Mouse (Mus musculus): ENCODE data around the gene Cox20. TPM values are rescaled to one million over a fixed set of nuclear protein-coding genes. Genes with fewer than 3 reads are reported as not detected.
"Not testable (repeated sequence)": the region's sequence is repeated elsewhere in the genome, so short reads cannot be mapped to it uniquely, and the experiment has no call there.

Cox20 gene
- polyA plus RNA-seq, 1 experiment from 2014 or later: 77.3 TPM

GRCm38 (mm10) chr1:178342612-178343011 lies 23.7 kb downstream of the Cox20 start:
- Histone ChIP-seq H3K9me3 (no peaks in the 10 kb centered on the region; the same call in 1 of the 2 replicates), H3K27ac (no peak overlapping the region), H3K27me3 (ENCODE audit: poor library complexity, severe bottlenecking) (no peaks in the 10 kb centered on the region), H3K4me1 (peaks cover 11% of the 10 kb centered on the region), H3K36me3 (replicated peaks) (no peaks in the 10 kb centered on the region), H3K4me3 (no peak overlapping the region)
- 73% methylated on average over 5 of the region's 5 CpGs for WGBS
- DNase-seq (ENCODE audit: extremely low spot score, low spot score): no peak

- not testable (repeated sequence) for H3K4me1 ChIP-seq; DNase-seq (ENCODE audit: extremely low spot score, low spot score); H3K27me3 ChIP-seq (ENCODE audit: poor library complexity, severe bottlenecking); H3K4me3 ChIP-seq; H3K36me3 ChIP-seq (replicated peaks); H3K27ac ChIP-seq; H3K9me3 ChIP-seq
- WGBS: 93% methylated on average over 10 of the region's 10 CpGs
Measured at GRCm38 (mm10) chr1:178344071-178344805, 25.3 kb downstream of the Cox20 start.

- Histone ChIP-seq H3K4me3 (no peak overlapping the region), H3K4me1 (no peaks in the 10 kb centered on the region), H3K27ac (no peak overlapping the region), H3K27me3 (ENCODE audit: poor library complexity, severe bottlenecking) (no peaks in the 10 kb centered on the region), H3K36me3 (replicated peaks) (no peaks in the 10 kb centered on the region), H3K9me3 (no peaks in the 10 kb centered on the region)
- DNase-seq (ENCODE audit: extremely low spot score, low spot score): no peak
- WGBS: 94% methylated on average over 2 of the region's 2 CpGs
Measured at GRCm38 (mm10) chr1:178350792-178351191, 31.9 kb downstream of the Cox20 start.

- no peak overlapping the region for H3K4me3 ChIP-seq
- no peaks in the 10 kb centered on the region for H3K36me3 ChIP-seq (replicated peaks)
- no peaks in the 10 kb centered on the region for H3K9me3 ChIP-seq
- no peaks in the 10 kb centered on the region for H3K27me3 ChIP-seq (ENCODE audit: poor library complexity, severe bottlenecking)
- H3K27ac ChIP-seq: no peak overlapping the region
- H3K4me1 ChIP-seq: no peaks in the 10 kb centered on the region
- no peak for DNase-seq (ENCODE audit: extremely low spot score, low spot score)
Measured at GRCm38 (mm10) chr1:178351643-178352042, 32.7 kb downstream of the Cox20 start.

- H3K9me3 ChIP-seq: no peaks in the 10 kb centered on the region
- H3K27me3 ChIP-seq (ENCODE audit: poor library complexity, severe bottlenecking): no peaks in the 10 kb centered on the region
- DNase-seq (ENCODE audit: extremely low spot score, low spot score): no peak
- WGBS: 71% methylated on average over 3 of the region's 3 CpGs
- no peaks in the 10 kb centered on the region for H3K36me3 ChIP-seq (replicated peaks)
- H3K27ac ChIP-seq: no peak overlapping the region
- H3K4me3 ChIP-seq: no peak overlapping the region
- no peaks in the 10 kb centered on the region for H3K4me1 ChIP-seq
Measured at GRCm38 (mm10) chr1:178354576-178354975, 35.6 kb downstream of the Cox20 start.

GRCm38 (mm10) chr1:178357776-178358710 lies 39.1 kb downstream of the Cox20 start:
- Histone ChIP-seq H3K9me3 (no peaks in the 10 kb centered on the region), H3K4me3 (no peak overlapping the region), H3K27me3 (ENCODE audit: poor library complexity, severe bottlenecking) (no peaks in the 10 kb centered on the region), H3K4me1 (no peaks in the 10 kb centered on the region), H3K36me3 (replicated peaks) (no peaks in the 10 kb centered on the region), H3K27ac (no peak overlapping the region)
- 76% methylated on average over 12 of the region's 12 CpGs for WGBS
- DNase-seq (ENCODE audit: extremely low spot score, low spot score): no peak

GRCm38 (mm10) chr1:178360264-178360663 lies 41.3 kb downstream of the Cox20 start:
- Histone ChIP-seq H3K27me3 (ENCODE audit: poor library complexity, severe bottlenecking) (no peaks in the 10 kb centered on the region), H3K27ac (no peak overlapping the region), H3K4me1 (no peaks in the 10 kb centered on the region), H3K4me3 (no peak overlapping the region), H3K36me3 (replicated peaks) (no peaks in the 10 kb centered on the region), H3K9me3 (no peaks in the 10 kb centered on the region)
- WGBS: 85% methylated on average over 11 of the region's 11 CpGs
- DNase-seq (ENCODE audit: extremely low spot score, low spot score): no peak

GRCm38 (mm10) chr1:178360702-178361101 lies 41.8 kb downstream of the Cox20 start:
- Histone ChIP-seq H3K9me3 (no peaks in the 10 kb centered on the region), H3K27me3 (ENCODE audit: poor library complexity, severe bottlenecking) (no peaks in the 10 kb centered on the region), H3K4me3 (no peak overlapping the region), H3K4me1 (no peaks in the 10 kb centered on the region), H3K27ac (no peak overlapping the region), H3K36me3 (replicated peaks) (no peaks in the 10 kb centered on the region)
- 69% methylated on average over 2 of the region's 2 CpGs for WGBS
- DNase-seq (ENCODE audit: extremely low spot score, low spot score): no peak

GRCm38 (mm10) chr1:178365171-178365570 lies 46.2 kb downstream of the Cox20 start:
- Histone ChIP-seq H3K36me3 (replicated peaks) (no peaks in the 10 kb centered on the region), H3K27ac (no peak overlapping the region), H3K9me3 (no peaks in the 10 kb centered on the region), H3K4me1 (peaks cover 24% of the 10 kb centered on the region), H3K4me3 (no peak overlapping the region), H3K27me3 (ENCODE audit: poor library complexity, severe bottlenecking) (no peaks in the 10 kb centered on the region)
- WGBS: 87% methylated on average over 6 of the region's 6 CpGs
- no peak for DNase-seq (ENCODE audit: extremely low spot score, low spot score)

- peak overlapping the region; percentile 62; the same call in 1 of the 2 replicates for H3K4me3 ChIP-seq
- DNase-seq (ENCODE audit: extremely low spot score, low spot score): no peak
- H3K4me1 ChIP-seq: peaks cover 24% of the 10 kb centered on the region
- no peaks in the 10 kb centered on the region for H3K9me3 ChIP-seq
- H3K27me3 ChIP-seq (ENCODE audit: poor library complexity, severe bottlenecking): no peaks in the 10 kb centered on the region
- peak overlapping the region; percentile 86; the same call in 1 of the 2 replicates for H3K27ac ChIP-seq
- WGBS: 83% methylated on average over 6 of the region's 6 CpGs
- H3K36me3 ChIP-seq (replicated peaks): no peaks in the 10 kb centered on the region
Measured at GRCm38 (mm10) chr1:178368121-178368520, 49.2 kb downstream of the Cox20 start.

GRCm38 (mm10) chr1:178368548-178369271 lies 49.8 kb downstream of the Cox20 start:
- Histone ChIP-seq H3K4me1 (peaks cover 24% of the 10 kb centered on the region), H3K27ac (peak overlapping the region; percentile 86), H3K27me3 (ENCODE audit: poor library complexity, severe bottlenecking) (no peaks in the 10 kb centered on the region), H3K9me3 (no peaks in the 10 kb centered on the region), H3K4me3 (peak overlapping the region; percentile 62), H3K36me3 (replicated peaks) (no peaks in the 10 kb centered on the region)
- DNase-seq (ENCODE audit: extremely low spot score, low spot score): peak; percentile 78
- WGBS: 3% methylated on average over 36 of the region's 36 CpGs

- no peak for DNase-seq (ENCODE audit: extremely low spot score, low spot score)
- Histone ChIP-seq H3K27ac (peak overlapping the region; percentile 86), H3K36me3 (replicated peaks) (no peaks in the 10 kb centered on the region), H3K27me3 (ENCODE audit: poor library complexity, severe bottlenecking) (no peaks in the 10 kb centered on the region), H3K4me1 (peaks cover 24% of the 10 kb centered on the region), H3K4me3 (peak overlapping the region; percentile 62), H3K9me3 (no peaks in the 10 kb centered on the region)
- 2% methylated on average over 11 of the region's 11 CpGs for WGBS
Measured at GRCm38 (mm10) chr1:178369272-178369651, 50.3 kb downstream of the Cox20 start.

Measured in forebrain, embryonic 10.5 days (tissue).